Mouse (Mus musculus): ENCODE results near the gene Stum. TPM values are rescaled to one million over a fixed set of nuclear protein-coding genes. Genes with fewer than 3 reads are reported as not detected.

Gene Stum
- total and polyA plus RNA-seq, 3 experiments, result 0.42 to 0.61 (median 0.51) TPM

- TF ChIP-seq TCF12 (IDR thresholded peaks at IDR 0.05; ENCODE audit: low read depth, low read length) (no peak), GABPA (IDR thresholded peaks at IDR 0.05; ENCODE audit: insufficient replicate concordance, low read depth, low read length) (no peak), SMC3 (IDR thresholded peaks at IDR 0.05; ENCODE audit: low read depth, low read length) (no peak), USF1 (IDR thresholded peaks at IDR 0.05; ENCODE audit: low read depth, low read length) (no peak), MAFK (IDR thresholded peaks at IDR 0.05; ENCODE audit: insufficient replicate concordance, low read length) (no peak), ELF1 (IDR thresholded peaks at IDR 0.05; ENCODE audit: low read depth, low read length) (no peak), ZC3H11A (IDR thresholded peaks at IDR 0.05; ENCODE audit: low read depth, low read length) (no peak), ETS1 (conservative IDR thresholded peaks at IDR 0.05; ENCODE audit: low read depth, low read length) (no peak), JUND (conservative IDR thresholded peaks at IDR 0.05; ENCODE audit: low read depth, low read length) (no peak)
- dilution Hi-C loops (cut with MboI; ENCODE audit: extremely low pct_ligation_motif_present, extremely low pct_unique_long_range_greater_than_20kb, low sequenced_read_pairs), result no loop called here
Measured at GRCm38 (mm10) chr1:180525301-180525700, 42.0 kb upstream of the Stum start.

GRCm38 (mm10) chr1:180523320-180523719, 40.0 kb upstream of the Stum start:
- no peak overlapping the region for H3K4me2 ChIP-seq (ENCODE audit: insufficient read depth, low read depth, poor library complexity, severe bottlenecking)
- H3K9me3 ChIP-seq (replicated peaks; ENCODE audit: low read length), result peaks cover 3% of the 10 kb centered on the region
- no peaks in the 10 kb centered on the region for H3K79me2 ChIP-seq (replicated peaks; ENCODE audit: control insufficient read depth, extremely low read depth, insufficient read depth, poor library complexity, severe bottlenecking)
- no peak overlapping the region for H3K9ac ChIP-seq (ENCODE audit: insufficient read depth, low read depth)
- DNase-seq (ENCODE audit: extremely low read depth), result no peak
- dilution Hi-C loops (cut with MboI; ENCODE audit: extremely low pct_ligation_motif_present, extremely low pct_unique_long_range_greater_than_20kb, low sequenced_read_pairs) (no loop called here), in situ Hi-C loops (cut with MboI; ENCODE audit: low pct_ligation_motif_present, low pct_unique_long_range_greater_than_20kb, low sequenced_read_pairs) (no loop called here)
- TF ChIP-seq SMC3 (IDR thresholded peaks at IDR 0.05; ENCODE audit: low read depth, low read length) (no peak), MAX (IDR thresholded peaks at IDR 0.05; ENCODE audit: low read length) (no peak), JUN (IDR thresholded peaks at IDR 0.05; ENCODE audit: insufficient read depth, low read depth, low read length) (no peak), GABPA (IDR thresholded peaks at IDR 0.05; ENCODE audit: insufficient replicate concordance, low read depth, low read length) (no peak), PAX5 (IDR thresholded peaks at IDR 0.05; ENCODE audit: low read length) (no peak), SIN3A (IDR thresholded peaks at IDR 0.05; ENCODE audit: low read length) (no peak), ZC3H11A (IDR thresholded peaks at IDR 0.05; ENCODE audit: low read depth, low read length) (no peak), TBP (conservative IDR thresholded peaks at IDR 0.05; ENCODE audit: low read depth, low read length) (no peak), HCFC1 (IDR thresholded peaks at IDR 0.05; ENCODE audit: low read depth, low read length) (no peak), MEF2A (IDR thresholded peaks at IDR 0.05; ENCODE audit: borderline replicate concordance, low read depth, low read length) (no peak), ELF1 (IDR thresholded peaks at IDR 0.05; ENCODE audit: low read depth, low read length) (no peak), UBTF (IDR thresholded peaks at IDR 0.05; ENCODE audit: low read depth, low read length) (no peak), USF2 (conservative IDR thresholded peaks at IDR 0.05; ENCODE audit: low read depth, low read length) (no peak), NELFE (IDR thresholded peaks at IDR 0.05; ENCODE audit: low read depth, low read length) (no peak), MAFK (IDR thresholded peaks at IDR 0.05; ENCODE audit: insufficient replicate concordance, low read length) (no peak), ZMIZ1 (IDR thresholded peaks at IDR 0.05; ENCODE audit: low read depth, low read length) (no peak), IRF4 (IDR thresholded peaks at IDR 0.05; ENCODE audit: low read depth, low read length) (no peak), E2F4 (IDR thresholded peaks at IDR 0.05; ENCODE audit: insufficient replicate concordance, low read depth, low read length) (no peak), RCOR1 (conservative IDR thresholded peaks at IDR 0.05; ENCODE audit: low read depth, low read length) (no peak)
- peaks cover 16 to 63% of the 10 kb centered on the region in 2 experiments for H3K4me1 ChIP-seq (ENCODE audit: control insufficient read depth in 1 of 2, insufficient read depth in 2 of 2)
- no peaks in the 10 kb centered on the region for H3K27me3 ChIP-seq (replicated peaks)
- H3K4me3 ChIP-seq (replicated peaks in 1 of 3; ENCODE audit: low read depth in 2 of 3, low read length in 2 of 3, poor library complexity in 1 of 3), result no peak overlapping the region
- no peak overlapping the region for H3K27ac ChIP-seq (ENCODE audit: insufficient read depth, low read depth)
- peaks cover 0 to 4% of the 10 kb centered on the region in 2 experiments for H3K36me3 ChIP-seq (replicated peaks in 1 of 2; ENCODE audit: control insufficient read depth in 1 of 2, insufficient read depth in 1 of 2, low read length in 1 of 2)

More at GRCm38 (mm10) chr1:180525301-180525700, 42.0 kb upstream of the Stum start:
- no peak overlapping the region for H3K27ac ChIP-seq (ENCODE audit: insufficient read depth, low read depth)
- no peak overlapping the region for H3K9ac ChIP-seq (ENCODE audit: insufficient read depth, low read depth)
- H3K36me3 ChIP-seq (replicated peaks in 1 of 2; ENCODE audit: control insufficient read depth in 1 of 2, insufficient read depth in 1 of 2, low read length in 1 of 2), result peaks cover 0 to 4% of the 10 kb centered on the region in 2 experiments
- peaks cover 21 to 75% of the 10 kb centered on the region in 2 experiments for H3K4me1 ChIP-seq (ENCODE audit: control insufficient read depth in 1 of 2, insufficient read depth in 2 of 2)
- in situ Hi-C loops (cut with MboI; ENCODE audit: low pct_ligation_motif_present, low pct_unique_long_range_greater_than_20kb, low sequenced_read_pairs), result loop anchor here (25.0 kb wide), 1 partner anchor 263 kb away; the partner anchor contains the start of gene Psen2
- DNase-seq (ENCODE audit: extremely low read depth), result no peak
- H3K27me3 ChIP-seq (replicated peaks), result no peaks in the 10 kb centered on the region
- H3K4me3 ChIP-seq (replicated peaks in 1 of 3; ENCODE audit: low read depth in 2 of 3, low read length in 2 of 3, poor library complexity in 1 of 3), result no peak overlapping the region
- H3K79me2 ChIP-seq (replicated peaks; ENCODE audit: control insufficient read depth, extremely low read depth, insufficient read depth, poor library complexity, severe bottlenecking), result no peaks in the 10 kb centered on the region
- H3K4me2 ChIP-seq (ENCODE audit: insufficient read depth, low read depth, poor library complexity, severe bottlenecking), result no peak overlapping the region
- H3K9me3 ChIP-seq (replicated peaks; ENCODE audit: low read length), result peaks cover 3% of the 10 kb centered on the region

Data from CH12.LX (cell line).